Mouse (Mus musculus): ENCODE data around the gene Tnfrsf8. TPM values are rescaled to one million over a fixed set of nuclear protein-coding genes. Genes with fewer than 3 reads are reported as not detected.

The Tnfrsf8 gene
- polyA plus RNA-seq, 1 experiment from 2014 or later, result 0.18 TPM

- no peaks in the 10 kb centered on the region for H3K9me3 ChIP-seq (replicated peaks)
- H3K27ac ChIP-seq, result no peak overlapping the region
- H3K9ac ChIP-seq, result no peak overlapping the region
- peaks cover 12% of the 10 kb centered on the region for H3K4me1 ChIP-seq (replicated peaks)
- H3K27me3 ChIP-seq, result peaks cover 35% of the 10 kb centered on the region
- peak overlapping the region; percentile 61 for H3K4me3 ChIP-seq
- H3K4me2 ChIP-seq, result peak overlapping the region; percentile 91
- H3K36me3 ChIP-seq, result no peaks in the 10 kb centered on the region
- ATAC-seq (replicated peaks; ENCODE audit: insufficient number of reproducible peaks, insufficient read depth, low FRiP score, low read depth), result no peak
- 80% methylated on average over 3 of the region's 3 CpGs for WGBS
Observed at GRCm38 (mm10) chr4:145245581-145245980, 69.4 kb downstream of the Tnfrsf8 start.

DNA sequence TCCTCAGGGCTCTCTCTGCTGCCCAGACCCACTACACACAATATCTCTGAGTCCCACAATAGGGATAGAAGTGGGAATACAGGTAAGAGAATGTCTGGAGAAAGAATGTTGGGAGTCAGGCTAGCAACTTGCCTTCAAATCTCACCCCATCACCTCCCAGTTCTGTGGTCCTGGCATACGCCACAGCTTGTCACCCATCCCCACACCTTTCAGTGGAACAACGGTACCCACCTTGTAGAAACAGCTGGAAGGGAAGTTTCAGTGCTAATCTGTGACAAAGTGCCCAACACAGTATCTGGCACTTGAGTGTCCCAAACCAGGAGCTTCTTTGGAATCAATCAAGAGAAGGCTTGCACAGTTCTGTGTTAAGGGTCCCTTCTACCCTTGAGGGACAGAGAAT lies 70.3 kb downstream of the Tnfrsf8 start:
- peaks cover 18% of the 10 kb centered on the region for H3K4me1 ChIP-seq (replicated peaks)
- H3K27me3 ChIP-seq, result peaks cover 35% of the 10 kb centered on the region
- no peak overlapping the region for H3K4me2 ChIP-seq
- H3K4me3 ChIP-seq, result no peak overlapping the region
- H3K27ac ChIP-seq, result no peak overlapping the region
- H3K9ac ChIP-seq, result no peak overlapping the region
- H3K36me3 ChIP-seq, result no peaks in the 10 kb centered on the region
- no peaks in the 10 kb centered on the region for H3K9me3 ChIP-seq (replicated peaks)
- WGBS, result 81% methylated on average over 2 of the region's 2 CpGs
- ATAC-seq (replicated peaks; ENCODE audit: insufficient number of reproducible peaks, insufficient read depth, low FRiP score, low read depth), result no peak

DNA sequence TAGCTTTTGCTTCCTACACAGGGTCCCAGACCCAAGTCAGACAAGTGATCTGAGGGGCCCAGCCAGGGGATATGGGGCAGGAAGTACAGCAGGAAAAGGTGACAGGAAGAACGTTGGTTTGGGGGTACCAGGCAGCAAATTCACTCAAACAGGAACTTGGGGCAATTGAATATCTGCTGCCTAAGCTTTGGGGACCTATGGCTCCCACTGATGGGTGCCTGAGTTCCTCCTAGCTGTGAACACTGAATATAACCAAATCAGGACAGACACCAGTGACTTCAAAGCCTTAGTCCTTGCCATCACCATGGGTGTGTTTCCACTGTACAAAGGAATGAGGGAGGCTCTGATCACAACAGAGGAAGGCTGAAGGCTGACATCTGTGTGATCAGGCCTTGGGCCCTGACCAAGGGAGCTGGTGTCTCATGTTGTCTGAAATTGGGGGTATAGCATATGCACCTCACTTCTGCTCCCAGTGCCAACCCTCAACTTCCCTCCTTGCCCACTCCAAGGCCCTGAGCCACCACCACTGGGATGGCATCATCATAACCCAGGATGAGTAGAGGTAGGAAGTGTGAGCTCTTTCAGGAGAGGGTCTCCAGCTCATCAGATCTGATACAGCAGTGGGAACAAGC lies 72.1 kb downstream of the Tnfrsf8 start:
- H3K4me1 ChIP-seq (replicated peaks), result peaks cover 25% of the 10 kb centered on the region
- H3K4me2 ChIP-seq, result no peak overlapping the region
- no peaks in the 10 kb centered on the region for H3K9me3 ChIP-seq (replicated peaks)
- 42% methylated on average over 1 of the region's 1 CpGs for WGBS
- H3K36me3 ChIP-seq, result no peaks in the 10 kb centered on the region
- H3K4me3 ChIP-seq, result no peak overlapping the region
- no peak overlapping the region for H3K9ac ChIP-seq
- peaks cover 32% of the 10 kb centered on the region for H3K27me3 ChIP-seq
- no peak overlapping the region for H3K27ac ChIP-seq
- ATAC-seq (replicated peaks; ENCODE audit: insufficient number of reproducible peaks, insufficient read depth, low FRiP score, low read depth), result no peak

- no peaks in the 10 kb centered on the region for H3K9me3 ChIP-seq (replicated peaks)
- no peak for ATAC-seq (replicated peaks; ENCODE audit: insufficient number of reproducible peaks, insufficient read depth, low FRiP score, low read depth)
- no peak overlapping the region for H3K4me2 ChIP-seq
- H3K4me1 ChIP-seq (replicated peaks), result peaks cover 15% of the 10 kb centered on the region
- no peak overlapping the region for H3K9ac ChIP-seq
- WGBS, result 66% methylated on average over 4 of the region's 4 CpGs
- H3K4me3 ChIP-seq, result no peak overlapping the region
- H3K27me3 ChIP-seq, result peaks cover 13% of the 10 kb centered on the region
- peak overlapping the region; percentile 20; the same call in 1 of the 2 replicates for H3K27ac ChIP-seq
- H3K36me3 ChIP-seq, result no peaks in the 10 kb centered on the region
Observed at GRCm38 (mm10) chr4:145240723-145241231, 74.2 kb downstream of the Tnfrsf8 start.

- 18% methylated on average over 4 of the region's 4 CpGs for WGBS
- Histone ChIP-seq H3K4me3 (no peak overlapping the region), H3K9ac (no peak overlapping the region), H3K4me2 (no peak overlapping the region), H3K9me3 (replicated peaks) (no peaks in the 10 kb centered on the region), H3K27ac (peak overlapping the region; percentile 74), H3K36me3 (no peaks in the 10 kb centered on the region), H3K27me3 (0 out of 2 replicates have a peak, but pooled peaks cover 2% of the 10 kb centered on the region), H3K4me1 (replicated peaks) (peaks cover 15% of the 10 kb centered on the region)
- peak; percentile 71 for ATAC-seq (replicated peaks; ENCODE audit: insufficient number of reproducible peaks, insufficient read depth, low FRiP score, low read depth)
Observed at GRCm38 (mm10) chr4:145239049-145239830, 75.7 kb downstream of the Tnfrsf8 start.

DNA sequence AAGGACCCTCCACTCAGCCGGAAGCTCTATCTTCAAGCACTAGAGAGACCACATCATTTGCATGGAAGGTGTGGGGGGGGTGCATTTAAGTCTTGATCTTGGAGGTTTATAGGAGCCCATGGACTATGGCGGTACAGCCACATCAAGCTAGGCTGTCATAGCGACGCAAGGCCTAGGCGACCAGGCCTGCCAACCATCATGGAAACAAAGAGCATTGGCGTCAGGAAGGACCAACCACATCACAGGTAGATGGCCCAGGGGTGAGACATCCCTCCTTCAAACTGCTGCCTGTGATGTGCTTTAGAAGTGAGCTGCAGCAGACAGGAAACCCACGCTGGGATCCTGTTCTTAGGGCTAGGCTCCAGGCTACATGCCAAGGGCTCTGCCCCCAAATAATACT lies 78.9 kb downstream of the Tnfrsf8 start:
- Histone ChIP-seq H3K36me3 (no peaks in the 10 kb centered on the region), H3K27ac (no peak overlapping the region), H3K27me3 (no peaks in the 10 kb centered on the region), H3K9me3 (replicated peaks) (no peaks in the 10 kb centered on the region), H3K4me3 (no peak overlapping the region), H3K4me1 (replicated peaks) (peaks cover 21% of the 10 kb centered on the region), H3K4me2 (no peak overlapping the region), H3K9ac (no peak overlapping the region)
- ATAC-seq (replicated peaks; ENCODE audit: insufficient number of reproducible peaks, insufficient read depth, low FRiP score, low read depth), result no peak
- 75% methylated on average over 7 of the region's 7 CpGs for WGBS

GRCm38 (mm10) chr4:145233487-145234228 lies 81.3 kb downstream of the Tnfrsf8 start:
- no peak overlapping the region for H3K9ac ChIP-seq
- H3K27ac ChIP-seq, result peak overlapping the region; percentile 49
- H3K36me3 ChIP-seq, result no peaks in the 10 kb centered on the region
- WGBS, result 38% methylated on average over 3 of the region's 3 CpGs
- H3K4me2 ChIP-seq, result no peak overlapping the region
- H3K27me3 ChIP-seq, result no peaks in the 10 kb centered on the region
- no peak overlapping the region for H3K4me3 ChIP-seq
- peaks cover 14% of the 10 kb centered on the region; the same call in 1 of the 2 replicates for H3K4me1 ChIP-seq (replicated peaks)
- no peaks in the 10 kb centered on the region for H3K9me3 ChIP-seq (replicated peaks)
- ATAC-seq (replicated peaks; ENCODE audit: insufficient number of reproducible peaks, insufficient read depth, low FRiP score, low read depth), result 0 out of 2 replicates have a peak, but pooled peaks have one; percentile 16

DNA sequence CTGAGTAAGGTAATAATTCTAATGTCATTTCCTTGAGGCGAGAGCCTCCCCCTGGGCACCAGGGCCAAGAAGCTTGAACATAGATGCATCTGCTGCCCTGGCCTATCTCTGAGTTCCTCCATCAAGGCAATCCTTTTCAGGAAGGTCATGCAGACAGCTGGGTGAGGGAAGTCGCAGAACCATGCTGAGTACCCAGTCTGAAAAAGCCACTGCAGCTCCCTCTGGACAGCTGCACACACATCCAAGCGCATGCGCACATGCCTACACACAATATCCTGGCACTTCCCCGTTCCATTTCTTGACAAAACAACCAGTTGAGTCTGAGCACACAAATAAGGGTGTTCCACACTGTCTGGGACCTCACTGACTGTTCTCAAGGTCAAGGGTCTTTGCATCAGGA lies 83.2 kb downstream of the Tnfrsf8 start:
- no peak overlapping the region for H3K9ac ChIP-seq
- no peak overlapping the region for H3K27ac ChIP-seq
- no peaks in the 10 kb centered on the region for H3K36me3 ChIP-seq
- no peaks in the 10 kb centered on the region for H3K9me3 ChIP-seq (replicated peaks)
- no peaks in the 10 kb centered on the region for H3K27me3 ChIP-seq
- H3K4me3 ChIP-seq, result no peak overlapping the region
- ATAC-seq (replicated peaks; ENCODE audit: insufficient number of reproducible peaks, insufficient read depth, low FRiP score, low read depth), result no peak
- peaks cover 14% of the 10 kb centered on the region; the same call in 1 of the 2 replicates for H3K4me1 ChIP-seq (replicated peaks)
- no peak overlapping the region for H3K4me2 ChIP-seq
- WGBS, result 80% methylated on average over 5 of the region's 5 CpGs

DNA sequence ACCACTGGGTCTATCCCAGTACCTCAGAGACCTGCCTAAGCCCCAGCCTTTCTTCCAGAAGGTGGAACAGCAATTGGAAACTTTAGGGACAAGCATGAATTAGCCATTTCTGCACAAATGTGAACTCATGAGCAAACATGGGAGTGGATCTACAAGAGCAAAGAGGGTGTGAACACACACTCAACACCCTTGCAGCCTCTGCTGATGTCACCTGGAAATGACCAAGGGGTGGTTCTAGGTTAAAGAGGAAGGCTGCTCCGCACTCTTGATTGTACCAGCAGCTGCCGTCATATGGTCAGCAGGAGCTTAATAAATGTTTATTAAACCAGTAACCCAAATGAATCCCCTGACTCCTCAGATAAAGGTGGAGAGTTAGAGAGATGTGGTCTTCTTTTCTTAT lies 84.3 kb downstream of the Tnfrsf8 start:
- ATAC-seq (replicated peaks; ENCODE audit: insufficient number of reproducible peaks, insufficient read depth, low FRiP score, low read depth), result no peak
- H3K27ac ChIP-seq, result no peak overlapping the region
- WGBS, result 82% methylated on average over 2 of the region's 2 CpGs
- no peak overlapping the region for H3K4me3 ChIP-seq
- H3K36me3 ChIP-seq, result no peaks in the 10 kb centered on the region
- no peak overlapping the region for H3K4me2 ChIP-seq
- no peaks in the 10 kb centered on the region for H3K9me3 ChIP-seq (replicated peaks)
- no peaks in the 10 kb centered on the region for H3K27me3 ChIP-seq
- H3K9ac ChIP-seq, result no peak overlapping the region
- H3K4me1 ChIP-seq (replicated peaks), result peaks cover 14% of the 10 kb centered on the region; the same call in 1 of the 2 replicates

DNA sequence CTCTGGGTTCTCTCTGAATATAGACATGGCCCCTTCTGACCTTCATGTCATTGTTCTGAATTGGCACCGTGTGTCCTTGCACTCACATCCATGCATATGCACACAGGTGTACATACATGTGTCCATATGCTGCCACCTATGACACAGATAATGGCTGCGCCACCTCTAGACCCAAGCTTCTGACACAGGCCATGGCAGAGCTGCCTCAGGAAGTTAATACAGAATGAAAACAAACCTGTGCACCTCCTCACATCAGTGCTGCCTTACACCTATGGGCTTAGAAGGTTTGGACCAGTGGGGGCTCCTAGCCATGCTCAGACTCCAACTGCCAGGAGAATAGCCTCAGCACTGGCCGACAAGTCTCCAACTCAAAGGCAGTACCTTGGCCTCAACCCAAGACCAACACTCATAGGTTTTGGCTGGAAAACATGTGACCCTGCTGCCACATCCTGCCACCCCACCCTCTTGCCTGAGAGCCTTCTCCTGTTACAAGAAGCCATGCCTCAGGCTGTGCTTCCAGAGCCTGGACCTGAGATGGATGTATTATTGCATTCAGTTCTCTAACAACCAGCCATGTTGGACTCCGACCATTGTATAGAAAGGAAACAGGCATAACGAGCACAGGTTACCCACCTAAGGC lies 85.3 kb downstream of the Tnfrsf8 start:
- WGBS, result 78% methylated on average over 5 of the region's 5 CpGs
- no peak overlapping the region for H3K9ac ChIP-seq
- ATAC-seq (replicated peaks; ENCODE audit: insufficient number of reproducible peaks, insufficient read depth, low FRiP score, low read depth), result peak; percentile 32

GRCm38 (mm10) chr4:145229051-145229450 lies 85.9 kb downstream of the Tnfrsf8 start:
- no peak for ATAC-seq (replicated peaks; ENCODE audit: insufficient number of reproducible peaks, insufficient read depth, low FRiP score, low read depth)
- H3K27ac ChIP-seq, result no peak overlapping the region
- WGBS, result 75% methylated on average over 6 of the region's 6 CpGs
- H3K9ac ChIP-seq, result no peak overlapping the region
- H3K4me3 ChIP-seq, result no peak overlapping the region
- no peaks in the 10 kb centered on the region for H3K36me3 ChIP-seq
- no peak overlapping the region for H3K4me2 ChIP-seq
- no peaks in the 10 kb centered on the region for H3K9me3 ChIP-seq (replicated peaks)
- H3K4me1 ChIP-seq (replicated peaks), result peaks cover 14% of the 10 kb centered on the region; the same call in 1 of the 2 replicates
- no peaks in the 10 kb centered on the region for H3K27me3 ChIP-seq

More for the DNA sequence above, 85.3 kb downstream of the Tnfrsf8 start:
- Histone ChIP-seq H3K4me1 (replicated peaks) (peaks cover 14% of the 10 kb centered on the region; the same call in 1 of the 2 replicates), H3K9me3 (replicated peaks) (no peaks in the 10 kb centered on the region), H3K36me3 (no peaks in the 10 kb centered on the region), H3K4me3 (no peak overlapping the region), H3K27me3 (no peaks in the 10 kb centered on the region), H3K4me2 (no peak overlapping the region), H3K27ac (no peak overlapping the region)

All from heart, embryonic 15.5 days (tissue).